Mouse (Mus musculus) MEL (cell line): Measurements from ENCODE around the gene Gpr33. TPM values are rescaled to one million over a fixed set of nuclear protein-coding genes. Genes with fewer than 3 reads are reported as not detected.

Source experiments
- DNase-seq: peaks from one replicate; pipeline ENCODE4 v3.0.0; 2011; ENCODE audit warnings: low read depth, low spot score
- H3K27ac ChIP-seq: 2 replicates; pipeline ENCODE4 v1.5.1; 2012; ENCODE audit warnings: low read depth, mild to moderate bottlenecking, control low read depth, low read length, moderate library complexity; ENCODE audit not compliant: control insufficient read depth
- H3K27me3 ChIP-seq, 2 experiments: fragments of 150-350 bp in 1 of 2; sonication (generic) in 1 of 2; 2 replicates each; pipeline ENCODE4 v1.6.1; 2012; ENCODE audit warnings: low read length in 2 of 2, mild to moderate bottlenecking in 2 of 2, improper control_type of control experiment in 1 of 2, moderate library complexity in 1 of 2; ENCODE audit not compliant: insufficient read depth in 2 of 2, control insufficient read depth in 1 of 2
- H3K36me3 ChIP-seq, 2 experiments: 2 replicates each; pipeline ENCODE4 v1.6.1; 2012 to 2014; ENCODE audit warnings: low read length in 2 of 2, improper control_type of control experiment in 1 of 2, inconsistent platforms in 1 of 2, mild to moderate bottlenecking in 1 of 2; ENCODE audit not compliant: insufficient read depth in 2 of 2, control insufficient read depth in 1 of 2
- H3K4me1 ChIP-seq, 2 experiments: fragments of 150-350 bp in 1 of 2; sonication (generic) in 1 of 2; 2 replicates each; pipeline ENCODE4 v1.6.1; 2012; ENCODE audit warnings: low read length in 2 of 2, improper control_type of control experiment in 1 of 2, mild to moderate bottlenecking in 1 of 2; ENCODE audit not compliant: insufficient read depth in 2 of 2, control insufficient read depth in 1 of 2
- H3K4me3 ChIP-seq, 2 experiments: fragments of 150-350 bp in 1 of 2; sonication (generic) in 1 of 2; 2 replicates each; pipeline ENCODE4 v1.5.1; 2012; ENCODE audit warnings: low read depth in 2 of 2, low read length in 2 of 2, mild to moderate bottlenecking in 2 of 2, moderate library complexity in 2 of 2, control low read depth in 1 of 2, improper control_type of control experiment in 1 of 2; ENCODE audit not compliant: control insufficient read depth in 1 of 2, insufficient read depth in 1 of 2
- H3K79me2 ChIP-seq: 2 replicates; pipeline ENCODE4 v1.6.1; 2012; ENCODE audit warnings: mild to moderate bottlenecking, low read length, moderate library complexity; ENCODE audit not compliant: control insufficient read depth, poor library complexity, insufficient read depth
- H3K9ac ChIP-seq: 2 replicates; pipeline ENCODE4 v1.6.1; 2012; ENCODE audit warnings: low read depth, mild to moderate bottlenecking, control low read depth, low read length, moderate library complexity; ENCODE audit not compliant: control insufficient read depth, poor library complexity, severe bottlenecking
- H3K9me3 ChIP-seq: fragments of 150-350 bp; sonication (generic); replicated peaks from 2 replicates; pipeline ENCODE4 v1.6.1; 2012; ENCODE audit warnings: mild to moderate bottlenecking, low read length, improper control_type of control experiment, moderate library complexity; ENCODE audit not compliant: insufficient read depth
- BHLHE40 ChIP-seq: IDR thresholded peaks from 2 replicates; pipeline ENCODE4 v1.6.1; 2012; ENCODE audit warnings: low read depth, mild to moderate bottlenecking, inconsistent platforms, low read length, improper control_type of control experiment, borderline replicate concordance
- CHD1 ChIP-seq: IDR thresholded peaks from 2 replicates; pipeline ENCODE4 v1.6.1; 2012; ENCODE audit warnings: low read depth, mild to moderate bottlenecking, inconsistent platforms, low read length, improper control_type of control experiment
- CHD2 ChIP-seq: IDR thresholded peaks from 2 replicates; pipeline ENCODE4 v1.6.1; 2011; ENCODE audit warnings: low read length, improper control_type of control experiment
- ELF1 ChIP-seq: IDR thresholded peaks from 2 replicates; pipeline ENCODE4 v1.6.1; 2014; ENCODE audit warnings: low read depth, mild to moderate bottlenecking, inconsistent platforms, low read length, improper control_type of control experiment, moderate library complexity
- EP300 ChIP-seq, 2 experiments: IDR thresholded peaks; 2 replicates each; pipeline ENCODE4 v1.6.1; 2011; ENCODE audit warnings: improper control_type of control experiment in 2 of 2, low read length in 2 of 2, low read depth in 1 of 2, mild to moderate bottlenecking in 1 of 2
- ETS1 ChIP-seq: IDR thresholded peaks from 2 replicates; pipeline ENCODE4 v1.6.1; 2012; ENCODE audit warnings: low read depth, mild to moderate bottlenecking, inconsistent platforms, low read length, improper control_type of control experiment, moderate library complexity
- GATA1 ChIP-seq: IDR thresholded peaks from 2 replicates; pipeline ENCODE4 v1.6.1; 2011; ENCODE audit warnings: low read depth, low read length, improper control_type of control experiment
- JUND ChIP-seq: IDR thresholded peaks from 2 replicates; pipeline ENCODE4 v1.6.1; 2011; ENCODE audit warnings: low read depth, mild to moderate bottlenecking, improper control_type of control experiment, low read length
- KAT2A ChIP-seq: conservative IDR thresholded peaks from 2 replicates; pipeline ENCODE4 v1.6.1; 2012; ENCODE audit warnings: low read depth, low read length, improper control_type of control experiment, inconsistent platforms
- MAFK ChIP-seq: IDR thresholded peaks from 2 replicates; pipeline ENCODE4 v1.6.1; 2011; ENCODE audit warnings: low read depth, mild to moderate bottlenecking, low read length, improper control_type of control experiment, borderline replicate concordance
- MXI1 ChIP-seq: IDR thresholded peaks from 2 replicates; pipeline ENCODE4 v1.6.1; 2011; ENCODE audit warnings: mild to moderate bottlenecking, low read depth, low read length, improper control_type of control experiment
- MYB ChIP-seq: IDR thresholded peaks from 2 replicates; pipeline ENCODE4 v1.6.1; 2011; ENCODE audit warnings: mild to moderate bottlenecking, low read depth, low read length, improper control_type of control experiment
- MYC ChIP-seq: IDR thresholded peaks from 2 replicates; pipeline ENCODE4 v1.6.1; 2011; ENCODE audit warnings: low read depth, mild to moderate bottlenecking, low read length, improper control_type of control experiment, moderate library complexity
- NRF1 ChIP-seq: IDR thresholded peaks from 2 replicates; pipeline ENCODE4 v1.6.1; 2014; ENCODE audit warnings: low read depth, mild to moderate bottlenecking, inconsistent platforms, low read length, improper control_type of control experiment, moderate library complexity; ENCODE audit not compliant: poor library complexity, insufficient read depth, severe bottlenecking
- POLR2A ChIP-seq, 2 experiments: IDR thresholded peaks; 2 replicates each; pipeline ENCODE4 v1.6.1; 2011 to 2012; ENCODE audit warnings: low read length in 2 of 2, mild to moderate bottlenecking in 2 of 2, control low read depth in 1 of 2, improper control_type of control experiment in 1 of 2, low read depth in 1 of 2, moderate library complexity in 1 of 2; ENCODE audit not compliant: control insufficient read depth in 1 of 2, insufficient read depth in 1 of 2, poor library complexity in 1 of 2
- POLR2AphosphoS2 ChIP-seq: IDR thresholded peaks from 2 replicates; pipeline ENCODE4 v1.6.1; 2011; ENCODE audit warnings: low read length, improper control_type of control experiment
- SIN3A ChIP-seq: IDR thresholded peaks from 2 replicates; pipeline ENCODE4 v1.6.1; 2012; ENCODE audit warnings: low read length, improper control_type of control experiment, inconsistent platforms
- SMC3 ChIP-seq: IDR thresholded peaks from 2 replicates; pipeline ENCODE4 v1.6.1; 2011; ENCODE audit warnings: low read depth, low read length, improper control_type of control experiment
- TAL1 ChIP-seq: IDR thresholded peaks from 2 replicates; pipeline ENCODE4 v1.6.1; 2012; ENCODE audit warnings: mild to moderate bottlenecking, inconsistent platforms, low read length, moderate library complexity, mixed read lengths
- ZNF384 ChIP-seq: IDR thresholded peaks from 2 replicates; pipeline ENCODE4 v1.6.1; 2012; ENCODE audit warnings: low read depth, mild to moderate bottlenecking, inconsistent platforms, low read length, improper control_type of control experiment
- polyA plus RNA-seq, 2 experiments: library from polyadenylated mRNA; stranded (reverse) in 1 of 2; unstranded in 1 of 2; fragments of >175 nt in 1 of 2; fragments of >200 nt in 1 of 2; gene quantifications; 2 replicates each; pipeline versions ENCODE4 v1.2.1 to v1.2.4; 2012; ENCODE audit warnings: low replicate concordance in 2 of 2, low read depth in 1 of 2; ENCODE audit not compliant: insufficient read length in 2 of 2, insufficient read depth in 1 of 2, missing spikeins in 1 of 2
- total RNA-seq: library from RNA; depleted of rRNA; stranded (reverse); fragments of 300-350 nt; gene quantifications from 2 replicates; pipeline ENCODE4 v1.2.3, GENCODE M21; 2012

Gpr33 gene
- total and polyA plus RNA-seq, 3 experiments = not detected

DNA sequence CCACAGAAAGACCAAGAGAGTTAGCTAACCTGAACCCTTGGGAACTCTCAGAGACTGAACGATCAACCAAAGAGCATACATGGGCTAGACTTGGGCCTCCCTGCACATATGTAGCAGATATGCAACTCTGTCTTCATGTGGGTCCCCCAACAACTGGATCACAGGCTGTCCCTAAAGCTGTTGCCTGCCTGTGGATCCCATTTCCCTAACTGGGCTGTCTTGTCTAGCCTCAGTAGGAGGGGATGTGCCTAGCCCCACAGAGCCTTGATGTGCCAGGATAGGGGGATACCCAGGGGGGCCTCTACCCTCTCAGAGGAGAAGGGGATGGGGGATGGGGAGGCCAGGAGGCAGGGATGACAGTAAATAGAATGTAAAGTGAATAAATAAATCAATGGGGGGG lies 44.2 kb downstream of the Gpr33 start:
- Histone ChIP-seq H3K36me3 (no peaks in the 10 kb centered on the region), H3K4me1 (no peaks in the 10 kb centered on the region; a peak in 1 of 4 replicates), H3K9me3 (no peaks in the 10 kb centered on the region), H3K9ac (no peak overlapping the region), H3K4me3 (no peak overlapping the region), H3K79me2 (no peaks in the 10 kb centered on the region), H3K27me3 (no peaks in the 10 kb centered on the region), H3K27ac (no peak overlapping the region)
- TF ChIP-seq POLR2AphosphoS2 (no peak), NRF1 (no peak), CHD2 (no peak), MYB (no peak), GATA1 (no peak), SIN3A (no peak), CHD1 (no peak)
- DNase-seq = no peak

DNA sequence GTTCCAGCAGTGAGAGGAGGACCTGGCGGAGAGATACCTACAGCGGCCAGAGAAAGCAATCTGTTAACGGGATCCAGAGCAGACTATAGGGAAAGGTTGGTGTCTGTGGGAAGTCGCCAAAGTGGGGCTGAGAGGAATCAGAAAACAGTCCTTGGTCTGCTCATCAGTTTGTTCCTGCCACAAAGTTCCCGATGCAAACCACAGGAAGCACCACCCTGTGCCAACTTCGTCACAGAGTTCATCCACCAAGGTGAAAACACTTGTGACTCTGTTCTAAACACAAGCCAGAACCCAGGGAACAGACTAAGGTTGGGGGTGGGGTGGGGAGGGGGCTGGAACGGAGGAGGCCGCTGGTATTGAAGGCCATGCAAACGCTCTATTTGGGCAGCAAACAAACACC lies 51.3 kb downstream of the Gpr33 start:
- H3K27ac ChIP-seq = no peak overlapping the region
- H3K27me3 ChIP-seq = no peaks in the 10 kb centered on the region
- no peak for DNase-seq
- H3K9ac ChIP-seq = no peak overlapping the region
- H3K36me3 ChIP-seq = peaks cover 0 to 2% of the 10 kb centered on the region in 2 experiments; a peak in 1 of 4 replicates
- no peak overlapping the region for H3K4me3 ChIP-seq
- no peaks in the 10 kb centered on the region for H3K79me2 ChIP-seq
- no peaks in the 10 kb centered on the region for H3K9me3 ChIP-seq
- H3K4me1 ChIP-seq = peaks cover 0 to 4% of the 10 kb centered on the region in 2 experiments; a peak in 1 of 4 replicates
- TF ChIP-seq KAT2A (no peak), JUND (no peak), EP300 (IDR thresholded peaks at IDR 0.05; ENCODE audit: low read depth in 1 of 2, low read length in 2 of 2) (no peak)

GRCm38 (mm10) chr12:51974381-51974780 lies 53.5 kb downstream of the Gpr33 start:
- no peak overlapping the region for H3K27ac ChIP-seq
- no peak for TF ChIP-seq ELF1
- no peak for TF ChIP-seq KAT2A
- TF ChIP-seq ETS1 = no peak
- TF ChIP-seq CHD2 = no peak
- TF ChIP-seq MAFK = no peak
- no peak for TF ChIP-seq ZNF384
- no peak for TF ChIP-seq SMC3
- no peak for TF ChIP-seq POLR2A (IDR thresholded peaks at IDR 0.05; ENCODE audit: control insufficient read depth in 1 of 2, insufficient read depth in 1 of 2, low read depth in 1 of 2, low read length in 2 of 2, poor library complexity in 1 of 2)
- TF ChIP-seq BHLHE40 = no peak
- TF ChIP-seq TAL1 = no peak
- TF ChIP-seq MYC = no peak
- no peak for TF ChIP-seq MXI1
- no peak overlapping the region for H3K9ac ChIP-seq
- no peaks in the 10 kb centered on the region for H3K27me3 ChIP-seq
- no peaks in the 10 kb centered on the region for H3K9me3 ChIP-seq
- H3K4me3 ChIP-seq = no peak overlapping the region
- peaks cover 0 to 3% of the 10 kb centered on the region in 2 experiments; a peak in 2 of 4 replicates for H3K36me3 ChIP-seq
- peak; percentile 34 for DNase-seq
- peaks cover 0 to 4% of the 10 kb centered on the region in 2 experiments; a peak in 1 of 4 replicates for H3K4me1 ChIP-seq
- peaks cover 10% of the 10 kb centered on the region for H3K79me2 ChIP-seq
